Mouse (Mus musculus): ENCODE data around the gene Mybpc2. TPM values are rescaled to one million over a fixed set of nuclear protein-coding genes. Genes with fewer than 3 reads are reported as not detected.

Mybpc2 gene
- total RNA-seq, 1 experiment from 2014 or later: not detected

GRCm38 (mm10) chr7:44490281-44490680 is 34.2 kb downstream of the Mybpc2 start:
- no peak for ATAC-seq (replicated peaks; ENCODE audit: low read depth, poor library complexity, severe bottlenecking)

GRCm38 (mm10) chr7:44488545-44488944 is 35.9 kb downstream of the Mybpc2 start:
- ATAC-seq (replicated peaks; ENCODE audit: low read depth, poor library complexity, severe bottlenecking): no peak

GRCm38 (mm10) chr7:44487936-44488335 is 36.5 kb downstream of the Mybpc2 start:
- no peak for ATAC-seq (replicated peaks; ENCODE audit: low read depth, poor library complexity, severe bottlenecking)

GRCm38 (mm10) chr7:44486927-44487575 is 37.4 kb downstream of the Mybpc2 start:
- ATAC-seq (replicated peaks; ENCODE audit: low read depth, poor library complexity, severe bottlenecking): no peak

GRCm38 (mm10) chr7:44485572-44486195 is 38.8 kb downstream of the Mybpc2 start:
- no peak for ATAC-seq (replicated peaks; ENCODE audit: low read depth, poor library complexity, severe bottlenecking)

- ATAC-seq (replicated peaks; ENCODE audit: low read depth, poor library complexity, severe bottlenecking): peak; percentile 88
Measured at GRCm38 (mm10) chr7:44484841-44485571, 39.5 kb downstream of the Mybpc2 start.

GRCm38 (mm10) chr7:44484109-44484508 is 40.3 kb downstream of the Mybpc2 start:
- ATAC-seq (replicated peaks; ENCODE audit: low read depth, poor library complexity, severe bottlenecking): no peak

GRCm38 (mm10) chr7:44482836-44483435 is 41.5 kb downstream of the Mybpc2 start:
- ATAC-seq (replicated peaks; ENCODE audit: low read depth, poor library complexity, severe bottlenecking): peak; percentile 52

GRCm38 (mm10) chr7:44475046-44475614 is 49.3 kb downstream of the Mybpc2 start:
- ATAC-seq (replicated peaks; ENCODE audit: low read depth, poor library complexity, severe bottlenecking): no peak

- ATAC-seq (replicated peaks; ENCODE audit: low read depth, poor library complexity, severe bottlenecking): no peak
Measured at GRCm38 (mm10) chr7:44474419-44474818, 50.0 kb downstream of the Mybpc2 start.

GRCm38 (mm10) chr7:44472961-44473646 is 51.4 kb downstream of the Mybpc2 start:
- no peak for ATAC-seq (replicated peaks; ENCODE audit: low read depth, poor library complexity, severe bottlenecking)

- no peak for ATAC-seq (replicated peaks; ENCODE audit: low read depth, poor library complexity, severe bottlenecking)
Measured at GRCm38 (mm10) chr7:44472558-44472885, 51.9 kb downstream of the Mybpc2 start.

GRCm38 (mm10) chr7:44471880-44472557 is 52.4 kb downstream of the Mybpc2 start:
- ATAC-seq (replicated peaks; ENCODE audit: low read depth, poor library complexity, severe bottlenecking): no peak

GRCm38 (mm10) chr7:44470696-44471612 is 53.5 kb downstream of the Mybpc2 start:
- ATAC-seq (replicated peaks; ENCODE audit: low read depth, poor library complexity, severe bottlenecking): no peak

- no peak for ATAC-seq (replicated peaks; ENCODE audit: low read depth, poor library complexity, severe bottlenecking)
Measured at GRCm38 (mm10) chr7:44469677-44470675, 54.5 kb downstream of the Mybpc2 start.

GRCm38 (mm10) chr7:44468644-44469285 is 55.7 kb downstream of the Mybpc2 start:
- ATAC-seq (replicated peaks; ENCODE audit: low read depth, poor library complexity, severe bottlenecking): no peak
